Mouse (Mus musculus) MEL (cell line): ENCODE measurements around the gene Pdk2. TPM values are rescaled to one million over a fixed set of nuclear protein-coding genes. Genes with fewer than 3 reads are reported as not detected.

Experiments
- DNase-seq: peaks from one replicate; pipeline ENCODE4 v3.0.0; 2011; ENCODE audit warnings: low read depth, low spot score
- H3K27ac ChIP-seq: 2 replicates; pipeline ENCODE4 v1.5.1; 2012; ENCODE audit warnings: low read depth, mild to moderate bottlenecking, control low read depth, low read length, moderate library complexity; ENCODE audit not compliant: control insufficient read depth
- H3K27me3 ChIP-seq, 2 experiments: fragments of 150-350 bp in 1 of 2; sonication (generic) in 1 of 2; 2 replicates each; pipeline ENCODE4 v1.6.1; 2012; ENCODE audit warnings: low read length in 2 of 2, mild to moderate bottlenecking in 2 of 2, improper control_type of control experiment in 1 of 2, moderate library complexity in 1 of 2; ENCODE audit not compliant: insufficient read depth in 2 of 2, control insufficient read depth in 1 of 2
- H3K36me3 ChIP-seq, 2 experiments: 2 replicates each; pipeline ENCODE4 v1.6.1; 2012 to 2014; ENCODE audit warnings: low read length in 2 of 2, improper control_type of control experiment in 1 of 2, inconsistent platforms in 1 of 2, mild to moderate bottlenecking in 1 of 2; ENCODE audit not compliant: insufficient read depth in 2 of 2, control insufficient read depth in 1 of 2
- H3K4me1 ChIP-seq, 2 experiments: fragments of 150-350 bp in 1 of 2; sonication (generic) in 1 of 2; 2 replicates each; pipeline ENCODE4 v1.6.1; 2012; ENCODE audit warnings: low read length in 2 of 2, improper control_type of control experiment in 1 of 2, mild to moderate bottlenecking in 1 of 2; ENCODE audit not compliant: insufficient read depth in 2 of 2, control insufficient read depth in 1 of 2
- H3K4me3 ChIP-seq, 2 experiments: fragments of 150-350 bp in 1 of 2; sonication (generic) in 1 of 2; 2 replicates each; pipeline ENCODE4 v1.5.1; 2012; ENCODE audit warnings: low read depth in 2 of 2, low read length in 2 of 2, mild to moderate bottlenecking in 2 of 2, moderate library complexity in 2 of 2, control low read depth in 1 of 2, improper control_type of control experiment in 1 of 2; ENCODE audit not compliant: control insufficient read depth in 1 of 2, insufficient read depth in 1 of 2
- H3K79me2 ChIP-seq: 2 replicates; pipeline ENCODE4 v1.6.1; 2012; ENCODE audit warnings: mild to moderate bottlenecking, low read length, moderate library complexity; ENCODE audit not compliant: control insufficient read depth, poor library complexity, insufficient read depth
- H3K9ac ChIP-seq: 2 replicates; pipeline ENCODE4 v1.6.1; 2012; ENCODE audit warnings: low read depth, mild to moderate bottlenecking, control low read depth, low read length, moderate library complexity; ENCODE audit not compliant: control insufficient read depth, poor library complexity, severe bottlenecking
- H3K9me3 ChIP-seq: fragments of 150-350 bp; sonication (generic); replicated peaks from 2 replicates; pipeline ENCODE4 v1.6.1; 2012; ENCODE audit warnings: mild to moderate bottlenecking, low read length, improper control_type of control experiment, moderate library complexity; ENCODE audit not compliant: insufficient read depth
- BHLHE40 ChIP-seq: IDR thresholded peaks from 2 replicates; pipeline ENCODE4 v1.6.1; 2012; ENCODE audit warnings: low read depth, mild to moderate bottlenecking, inconsistent platforms, low read length, improper control_type of control experiment, borderline replicate concordance
- ELF1 ChIP-seq: IDR thresholded peaks from 2 replicates; pipeline ENCODE4 v1.6.1; 2014; ENCODE audit warnings: low read depth, mild to moderate bottlenecking, inconsistent platforms, low read length, improper control_type of control experiment, moderate library complexity
- EP300 ChIP-seq, 2 experiments: IDR thresholded peaks; 2 replicates each; pipeline ENCODE4 v1.6.1; 2011; ENCODE audit warnings: improper control_type of control experiment in 2 of 2, low read length in 2 of 2, low read depth in 1 of 2, mild to moderate bottlenecking in 1 of 2
- ETS1 ChIP-seq: IDR thresholded peaks from 2 replicates; pipeline ENCODE4 v1.6.1; 2012; ENCODE audit warnings: low read depth, mild to moderate bottlenecking, inconsistent platforms, low read length, improper control_type of control experiment, moderate library complexity
- GATA1 ChIP-seq: IDR thresholded peaks from 2 replicates; pipeline ENCODE4 v1.6.1; 2011; ENCODE audit warnings: low read depth, low read length, improper control_type of control experiment
- HCFC1 ChIP-seq: IDR thresholded peaks from 2 replicates; pipeline ENCODE4 v1.6.1; 2012; ENCODE audit warnings: low read depth, mild to moderate bottlenecking, inconsistent platforms, low read length, improper control_type of control experiment, moderate library complexity
- JUND ChIP-seq: IDR thresholded peaks from 2 replicates; pipeline ENCODE4 v1.6.1; 2011; ENCODE audit warnings: low read depth, mild to moderate bottlenecking, improper control_type of control experiment, low read length
- MAFK ChIP-seq: IDR thresholded peaks from 2 replicates; pipeline ENCODE4 v1.6.1; 2011; ENCODE audit warnings: low read depth, mild to moderate bottlenecking, low read length, improper control_type of control experiment, borderline replicate concordance
- MAZ ChIP-seq: IDR thresholded peaks from 2 replicates; pipeline ENCODE4 v1.6.1; 2012; ENCODE audit warnings: low read depth, mild to moderate bottlenecking, inconsistent platforms, low read length, improper control_type of control experiment
- MXI1 ChIP-seq: IDR thresholded peaks from 2 replicates; pipeline ENCODE4 v1.6.1; 2011; ENCODE audit warnings: mild to moderate bottlenecking, low read depth, low read length, improper control_type of control experiment
- POLR2AphosphoS2 ChIP-seq: IDR thresholded peaks from 2 replicates; pipeline ENCODE4 v1.6.1; 2011; ENCODE audit warnings: low read length, improper control_type of control experiment
- POLR2AphosphoS5 ChIP-seq: IDR thresholded peaks from 2 replicates; pipeline ENCODE4 v1.6.1; 2012; ENCODE audit warnings: low read depth, borderline replicate concordance, mild to moderate bottlenecking, inconsistent platforms, low read length, moderate library complexity, mixed read lengths
- TAL1 ChIP-seq: IDR thresholded peaks from 2 replicates; pipeline ENCODE4 v1.6.1; 2012; ENCODE audit warnings: mild to moderate bottlenecking, inconsistent platforms, low read length, moderate library complexity, mixed read lengths
- TBP ChIP-seq: IDR thresholded peaks from 2 replicates; pipeline ENCODE4 v1.8.0; 2011; ENCODE audit warnings: low read depth, low read length, improper control_type of control experiment
- TCF12 ChIP-seq: IDR thresholded peaks from 2 replicates; pipeline ENCODE4 v1.6.1; 2014; ENCODE audit warnings: low read depth, mild to moderate bottlenecking, inconsistent platforms, low read length, improper control_type of control experiment, moderate library complexity
- UBTF ChIP-seq: IDR thresholded peaks from 2 replicates; pipeline ENCODE4 v1.6.1; 2012; ENCODE audit warnings: low read depth, mild to moderate bottlenecking, inconsistent platforms, low read length, improper control_type of control experiment, moderate library complexity, borderline replicate concordance; ENCODE audit not compliant: insufficient read depth
- ZC3H11A ChIP-seq: IDR thresholded peaks from 2 replicates; pipeline ENCODE4 v1.6.1; 2012; ENCODE audit warnings: low read depth, mild to moderate bottlenecking, inconsistent platforms, low read length, improper control_type of control experiment
- ZMIZ1 ChIP-seq: IDR thresholded peaks from 2 replicates; pipeline ENCODE4 v1.6.1; 2012; ENCODE audit warnings: low read depth, mild to moderate bottlenecking, inconsistent platforms, low read length, improper control_type of control experiment, moderate library complexity
- ZNF384 ChIP-seq: IDR thresholded peaks from 2 replicates; pipeline ENCODE4 v1.6.1; 2012; ENCODE audit warnings: low read depth, mild to moderate bottlenecking, inconsistent platforms, low read length, improper control_type of control experiment
- polyA plus RNA-seq, 2 experiments: library from polyadenylated mRNA; stranded (reverse) in 1 of 2; unstranded in 1 of 2; fragments of >175 nt in 1 of 2; fragments of >200 nt in 1 of 2; gene quantifications; 2 replicates each; pipeline versions ENCODE4 v1.2.1 to v1.2.4; 2012; ENCODE audit warnings: low replicate concordance in 2 of 2, low read depth in 1 of 2; ENCODE audit not compliant: insufficient read length in 2 of 2, insufficient read depth in 1 of 2, missing spikeins in 1 of 2
- total RNA-seq: library from RNA; depleted of rRNA; stranded (reverse); fragments of 300-350 nt; gene quantifications from 2 replicates; pipeline ENCODE4 v1.2.3, GENCODE M21; 2012

Gene Pdk2
- total and polyA plus RNA-seq, 3 experiments, result 0.81 to 8.0 TPM; not detected in 1

DNA sequence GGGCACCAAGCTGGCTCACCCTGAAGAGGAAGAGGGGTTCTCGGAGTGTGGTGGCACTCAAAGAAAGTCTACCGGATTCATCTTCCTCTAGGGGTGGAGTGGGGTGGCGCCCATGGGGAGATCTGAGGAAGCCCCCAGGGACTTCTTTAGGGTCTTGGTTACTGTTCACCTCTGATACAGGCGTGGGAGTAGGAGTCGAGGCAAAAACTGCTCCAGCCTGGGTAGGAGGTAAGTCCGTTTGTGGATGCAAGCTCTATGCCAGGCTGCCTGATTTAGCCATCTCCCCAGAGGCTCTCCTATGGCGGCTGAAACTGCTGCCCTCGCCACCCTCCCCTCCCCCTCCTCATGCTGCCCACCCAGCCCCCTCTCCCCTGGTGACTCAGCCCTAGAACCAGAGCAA lies 31.0 kb upstream of the Pdk2 start:
- no peak overlapping the region for H3K9ac ChIP-seq
- no peak for TF ChIP-seq HCFC1
- no peak for TF ChIP-seq MAZ
- no peak for TF ChIP-seq EP300 (IDR thresholded peaks at IDR 0.05; ENCODE audit: low read depth in 1 of 2, low read length in 2 of 2)
- TF ChIP-seq BHLHE40, result no peak
- no peak for TF ChIP-seq POLR2AphosphoS5
- no peak for TF ChIP-seq POLR2AphosphoS2
- TF ChIP-seq ZNF384, result no peak
- TF ChIP-seq, all 39 proteins: peak for 0
- peaks cover 10 to 15% of the 10 kb centered on the region in 2 experiments for H3K27me3 ChIP-seq

DNA sequence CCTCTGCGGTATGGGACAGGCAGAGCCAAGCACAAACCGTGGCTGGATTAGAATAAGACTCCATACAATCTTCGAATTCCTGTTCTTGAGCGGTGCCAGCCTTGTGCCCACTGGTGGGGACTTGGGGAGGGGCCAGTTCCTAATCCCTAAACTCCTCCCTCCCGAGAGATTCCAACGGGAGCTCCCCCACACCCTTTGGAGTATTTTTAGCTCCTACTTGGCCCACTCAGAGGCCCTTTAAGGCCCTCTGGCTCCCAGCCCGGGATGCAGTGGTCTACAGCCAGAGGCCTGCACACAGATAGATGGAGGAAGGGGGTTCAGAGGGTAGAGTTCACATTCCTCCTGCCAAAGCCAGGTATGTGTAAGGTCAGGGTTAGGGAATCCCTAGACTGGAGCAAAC lies 30.1 kb upstream of the Pdk2 start:
- no peaks in the 10 kb centered on the region for H3K79me2 ChIP-seq
- H3K4me3 ChIP-seq, result no peak overlapping the region
- no peaks in the 10 kb centered on the region for H3K36me3 ChIP-seq
- H3K9ac ChIP-seq, result no peak overlapping the region
- H3K27me3 ChIP-seq, result peaks cover 10 to 15% of the 10 kb centered on the region in 2 experiments
- no peak for DNase-seq
- H3K9me3 ChIP-seq, result no peaks in the 10 kb centered on the region
- TF ChIP-seq TCF12, result no peak
- no peak for TF ChIP-seq ZMIZ1
- no peak for TF ChIP-seq POLR2AphosphoS2
- no peak for TF ChIP-seq TBP
- no peak for TF ChIP-seq JUND
- TF ChIP-seq ZC3H11A, result no peak
- no peak for TF ChIP-seq ETS1
- TF ChIP-seq HCFC1, result no peak
- TF ChIP-seq POLR2AphosphoS5, result no peak
- no peak for TF ChIP-seq TAL1
- TF ChIP-seq UBTF, result no peak
- TF ChIP-seq MAFK, result no peak
- TF ChIP-seq MXI1, result no peak
- no peak for TF ChIP-seq ZNF384
- no peak for TF ChIP-seq MAZ
- TF ChIP-seq ELF1, result no peak
- TF ChIP-seq GATA1, result no peak
- H3K4me1 ChIP-seq, result no peaks in the 10 kb centered on the region
- no peak overlapping the region for H3K27ac ChIP-seq

More for the DNA sequence above, 31.0 kb upstream of the Pdk2 start:
- H3K36me3 ChIP-seq, result no peaks in the 10 kb centered on the region
- H3K9me3 ChIP-seq, result no peaks in the 10 kb centered on the region
- H3K79me2 ChIP-seq, result no peaks in the 10 kb centered on the region
- H3K27ac ChIP-seq, result no peak overlapping the region
- no peaks in the 10 kb centered on the region for H3K4me1 ChIP-seq
- DNase-seq, result no peak
- H3K4me3 ChIP-seq, result no peak overlapping the region
